Mouse (Mus musculus) cerebellum, adult 2 months (tissue): ENCODE data around the gene Prkrip1.
"Not testable (repeated sequence)": the region's sequence is repeated elsewhere in the genome, so short reads cannot be mapped to it uniquely, and the experiment has no call there.

Experiments used
- CTCF ChIP-seq: fragments of 200-500 bp; IDR thresholded peaks from 2 replicates; pipeline ENCODE4 v1.5.1; 2011; ENCODE audit warnings: low read depth, mild to moderate bottlenecking, control low read depth, low read length, moderate library complexity, borderline replicate concordance; ENCODE audit not compliant: insufficient read depth
- POLR2A ChIP-seq: fragments of 200-500 bp; IDR thresholded peaks from 2 replicates; pipeline ENCODE4 v1.6.1; 2011; ENCODE audit warnings: low read length, control low read depth, borderline replicate concordance; ENCODE audit not compliant: insufficient read depth

DNA sequence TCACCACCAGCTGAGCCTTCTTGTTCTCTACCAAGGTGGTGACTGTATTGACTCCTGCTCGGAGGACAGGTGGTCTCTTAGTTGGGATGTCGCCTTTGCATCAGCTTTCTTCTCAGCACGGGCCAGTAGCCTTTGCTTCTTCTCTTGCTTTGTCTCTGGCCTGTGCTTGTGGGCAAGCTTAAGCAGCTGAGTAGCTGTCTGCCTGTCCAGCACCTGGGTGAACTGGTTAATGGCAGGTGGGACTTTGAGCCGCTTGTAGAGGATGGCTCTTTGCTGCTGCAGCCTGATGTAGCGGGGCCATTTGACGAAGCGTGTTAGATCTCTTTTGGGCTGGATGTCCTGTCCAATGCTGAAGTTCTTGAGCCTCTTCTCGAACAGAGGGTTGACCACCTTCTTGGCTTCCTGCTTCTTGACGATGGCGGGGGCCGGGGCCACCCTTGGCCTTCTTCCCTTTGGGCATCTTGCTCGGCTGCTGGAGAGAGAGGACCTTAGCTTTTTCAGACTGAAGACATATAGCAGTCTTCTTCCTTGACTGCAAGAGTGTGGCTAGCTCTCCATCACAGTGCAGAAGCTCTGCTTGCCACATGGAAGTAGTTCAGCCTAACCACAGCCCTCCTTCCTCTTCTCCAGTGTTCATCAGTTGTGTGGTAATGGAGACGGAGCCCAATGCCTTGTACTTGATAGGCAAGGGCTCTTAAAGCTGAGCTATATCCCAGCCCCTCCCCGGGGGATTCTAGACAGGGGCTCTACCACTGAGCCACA lies 12.8 kb upstream of the Prkrip1 start:
- not testable (repeated sequence) for TF ChIP-seq CTCF, POLR2A
